Mouse (Mus musculus): ENCODE data around the gene Cep135.

Gene Cep135

GRCm38 (mm10) chr5:76684658-76685605, 96.4 kb downstream of the Cep135 start:
- no peak for DNase-seq (ENCODE audit: low read depth, low spot score)

GRCm38 (mm10) chr5:76687961-76688600, 99.6 kb downstream of the Cep135 start:
- DNase-seq (ENCODE audit: low read depth, low spot score), result no peak

GRCm38 (mm10) chr5:76688643-76689042, 100.1 kb downstream of the Cep135 start:
- DNase-seq (ENCODE audit: low read depth, low spot score), result no peak

- DNase-seq (ENCODE audit: low read depth, low spot score), result no peak
Observed at GRCm38 (mm10) chr5:76690177-76690593, 101.7 kb downstream of the Cep135 start.

GRCm38 (mm10) chr5:76691251-76691650, 102.8 kb downstream of the Cep135 start:
- DNase-seq (ENCODE audit: low read depth, low spot score), result no peak

- DNase-seq (ENCODE audit: low read depth, low spot score), result no peak
Observed at GRCm38 (mm10) chr5:76691706-76692424, 103.4 kb downstream of the Cep135 start.
